Mouse (Mus musculus) cortical plate, adult 2 months (tissue): ENCODE measurements around the gene Grik4.

Experiments
- CTCF ChIP-seq: fragments of 200-500 bp; IDR thresholded peaks from 2 replicates; pipeline ENCODE4 v1.5.1; 2011; ENCODE audit warnings: mild to moderate bottlenecking, control low read depth, low read length; ENCODE audit not compliant: insufficient read depth; ENCODE audit errors: extremely low read depth
- POLR2A ChIP-seq: fragments of 200-500 bp; IDR thresholded peaks from 2 replicates; pipeline ENCODE4 v1.6.1; 2011; ENCODE audit warnings: mild to moderate bottlenecking, low read length, control low read depth; ENCODE audit not compliant: insufficient read depth; ENCODE audit errors: extremely low read depth

- TF ChIP-seq CTCF = no peak
- no peak for TF ChIP-seq POLR2A
These were observed 201.9 kb downstream of the Grik4 start for GRCm38 (mm10) chr9:42742385-42742784.
